Mouse (Mus musculus) cortical plate, adult 2 months (tissue): ENCODE measurements at regions not wholly inside any gene's neighbourhood (a gene's known extent, or its start where the extent isn't known, plus 50 kb on each side); places are given as distances from the start of the nearest gene placed in this dataset.

Source experiments
- CTCF ChIP-seq: fragments of 200-500 bp; IDR thresholded peaks from 2 replicates; pipeline ENCODE4 v1.5.1; 2011; ENCODE audit warnings: mild to moderate bottlenecking, control low read depth, low read length; ENCODE audit not compliant: insufficient read depth; ENCODE audit errors: extremely low read depth
- POLR2A ChIP-seq: fragments of 200-500 bp; IDR thresholded peaks from 2 replicates; pipeline ENCODE4 v1.6.1; 2011; ENCODE audit warnings: mild to moderate bottlenecking, low read length, control low read depth; ENCODE audit not compliant: insufficient read depth; ENCODE audit errors: extremely low read depth

DNA sequence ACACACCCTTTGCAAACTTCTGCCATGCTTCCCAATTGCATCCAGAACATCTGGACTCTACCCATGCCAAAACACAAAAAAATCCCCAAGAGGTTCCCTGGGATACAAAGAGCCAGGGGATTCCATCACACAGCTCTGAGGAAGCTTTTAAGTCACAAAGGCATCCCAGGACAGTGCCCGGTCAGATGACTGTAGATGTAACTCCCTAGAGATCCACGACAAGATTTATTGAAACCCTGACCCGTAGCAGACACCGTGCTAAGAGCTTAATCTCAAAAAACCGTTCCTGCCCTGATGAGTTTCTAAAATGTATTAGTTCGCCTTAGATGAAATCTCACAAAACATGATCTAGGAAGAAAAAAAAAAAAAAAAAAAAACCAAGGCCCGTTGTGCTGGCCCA lies 312.0 kb upstream of the Castor2 start:
- TF ChIP-seq CTCF: no peak
- TF ChIP-seq POLR2A: no peak
